Mouse (Mus musculus) heart, adult 2 months (tissue): ENCODE data around the gene Gpx3.
A peak's percentile ranks its signal among the peaks of the same experiment; 100 is the strongest.

Source experiments
- CTCF ChIP-seq: fragments of 200-600 bp; IDR thresholded peaks from 2 replicates; pipeline ENCODE4 v1.8.1; 2022; ENCODE audit warnings: antibody characterized with exemption, mild to moderate bottlenecking, moderate library complexity
- EP300 ChIP-seq: fragments of 200-500 bp; IDR thresholded peaks from 2 replicates; pipeline ENCODE4 v1.6.1; 2011; ENCODE audit warnings: low read depth, low read length, control low read depth; ENCODE audit not compliant: insufficient read depth
- POLR2A ChIP-seq: fragments of 200-500 bp; IDR thresholded peaks from 2 replicates; pipeline ENCODE4 v1.6.1; 2011; ENCODE audit warnings: mild to moderate bottlenecking, low read depth, low read length, control low read depth; ENCODE audit not compliant: insufficient read depth

- peak; percentile 95 for TF ChIP-seq CTCF
- no peak for TF ChIP-seq POLR2A
- TF ChIP-seq EP300, result peak; percentile 80
These were observed 25.3 kb downstream of the Gpx3 start for GRCm38 (mm10) chr11:54927346-54928140.
